Mouse (Mus musculus): ENCODE results near the gene Ubc.

The Ubc gene

DNA sequence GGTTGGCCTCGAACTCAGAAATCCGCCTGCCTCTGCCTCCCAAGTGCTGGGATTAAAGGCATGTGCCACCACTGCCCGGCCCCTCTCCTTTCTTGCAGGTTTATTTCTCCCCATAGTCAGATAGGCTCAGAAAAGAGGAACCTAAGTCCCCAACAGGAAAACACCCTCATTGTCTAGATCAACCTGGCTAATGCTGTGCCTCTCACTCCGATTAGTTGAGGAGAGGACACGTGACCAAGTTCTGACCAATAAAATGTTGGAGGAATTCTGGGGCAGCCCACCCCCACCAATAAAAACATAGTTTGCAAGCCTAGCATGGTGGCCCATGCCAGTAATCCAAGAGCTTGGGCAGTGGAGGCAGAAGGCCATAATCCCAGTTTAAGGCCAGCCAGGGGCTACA, 38.1 kb downstream of the Ubc start:
- peak; percentile 43 to 58 for DNase-seq (ENCODE audit: low spot score in 2 of 2)

DNA sequence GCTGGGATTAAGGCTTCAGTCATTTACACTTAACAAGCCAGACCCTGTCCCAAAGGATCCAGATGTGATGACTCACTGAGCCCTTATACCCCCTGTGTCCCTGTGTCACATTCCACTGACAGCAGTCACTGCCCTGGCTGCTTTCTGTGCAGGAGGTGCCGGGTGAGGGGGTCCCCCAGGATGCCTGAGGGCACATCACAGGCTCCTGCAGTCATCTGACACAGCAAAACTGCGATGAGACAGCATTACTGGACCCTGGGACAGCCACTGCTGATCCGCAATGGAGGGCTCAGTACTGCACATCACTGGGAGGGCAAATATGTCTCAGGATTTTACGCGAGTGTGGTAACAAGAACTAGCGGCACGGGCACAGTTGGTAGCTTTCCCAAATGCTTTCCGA, 38.9 kb downstream of the Ubc start:
- DNase-seq (ENCODE audit: low spot score in 2 of 2), result no peak

- no peak for DNase-seq (ENCODE audit: low spot score in 2 of 2)
Observed at GRCm38 (mm10) chr5:125349391-125349790, 40.6 kb downstream of the Ubc start.

DNA sequence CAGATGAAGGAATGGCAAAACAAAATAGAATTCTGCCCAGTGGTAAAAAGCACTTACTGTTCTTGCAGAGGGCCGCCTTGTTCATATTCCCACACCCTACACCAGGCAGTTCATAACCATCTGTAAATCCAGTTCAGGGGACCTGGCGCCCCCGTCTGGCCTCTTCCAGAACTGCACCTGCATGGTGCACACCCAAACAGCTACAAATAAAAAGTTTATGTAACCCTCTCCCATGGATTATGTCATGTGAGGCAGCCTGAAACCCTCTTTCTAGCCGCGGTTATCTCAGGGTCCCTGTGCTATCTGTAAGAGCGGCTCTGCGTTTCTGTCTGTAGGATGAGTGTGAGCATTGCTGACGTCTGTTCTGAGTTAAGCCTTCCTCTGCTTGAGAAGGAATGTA, 41.5 kb downstream of the Ubc start:
- DNase-seq (ENCODE audit: low spot score in 2 of 2), result peak in 1 of 2 experiments; percentile 50

GRCm38 (mm10) chr5:125348067-125348466, 41.9 kb downstream of the Ubc start:
- no peak for DNase-seq (ENCODE audit: low spot score in 2 of 2)

- no peak for DNase-seq (ENCODE audit: low spot score in 2 of 2)
Observed at GRCm38 (mm10) chr5:125344296-125344695, 45.7 kb downstream of the Ubc start.

DNA sequence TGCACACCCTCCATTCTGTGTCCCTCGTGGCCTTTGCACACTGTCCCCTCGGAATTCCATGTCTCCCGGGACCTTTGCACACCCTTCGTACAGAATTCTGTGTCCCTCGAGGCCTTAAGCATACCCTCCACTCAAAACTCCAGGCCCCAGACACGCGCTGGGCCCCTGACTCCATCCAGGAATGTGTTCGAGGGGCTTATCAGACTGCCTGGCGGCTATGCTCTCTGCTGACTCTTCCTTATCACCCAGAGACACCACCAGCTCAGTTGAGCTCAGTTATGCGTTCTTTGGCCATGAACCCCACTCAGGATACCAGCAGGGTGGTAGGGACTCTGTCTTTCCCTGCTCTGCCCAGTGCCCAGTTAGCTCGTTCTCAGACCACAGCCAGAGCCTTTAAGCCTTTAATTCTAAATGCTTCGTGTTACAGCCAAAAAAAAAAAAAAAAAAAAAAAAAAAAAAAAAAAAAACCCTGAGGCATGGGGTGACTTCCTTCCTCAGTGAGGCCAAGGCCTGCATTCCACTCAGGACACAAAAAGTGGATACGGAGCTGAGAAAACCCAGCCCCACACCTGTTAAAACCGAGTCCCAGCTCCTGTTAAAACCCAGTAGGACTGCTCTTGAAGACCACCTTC, 48.4 kb downstream of the Ubc start:
- peak in 1 of 2 experiments; percentile 37 for DNase-seq (ENCODE audit: low spot score in 2 of 2)

- peak; percentile 85 to 87 for DNase-seq (ENCODE audit: low spot score in 2 of 2)
Observed at GRCm38 (mm10) chr5:125340547-125341262, 49.3 kb downstream of the Ubc start, which contains the start of gene Scarb1. Scarb1 (minus strand) TSS chr5:125341094.

- DNase-seq (ENCODE audit: low spot score in 2 of 2), result no peak
Observed at GRCm38 (mm10) chr5:125339851-125340531, 50.0 kb downstream of the Ubc start.

GRCm38 (mm10) chr5:125339108-125339751, 50.8 kb downstream of the Ubc start:
- DNase-seq (ENCODE audit: low spot score in 2 of 2), result peak in 1 of 2 experiments; percentile 51

DNA sequence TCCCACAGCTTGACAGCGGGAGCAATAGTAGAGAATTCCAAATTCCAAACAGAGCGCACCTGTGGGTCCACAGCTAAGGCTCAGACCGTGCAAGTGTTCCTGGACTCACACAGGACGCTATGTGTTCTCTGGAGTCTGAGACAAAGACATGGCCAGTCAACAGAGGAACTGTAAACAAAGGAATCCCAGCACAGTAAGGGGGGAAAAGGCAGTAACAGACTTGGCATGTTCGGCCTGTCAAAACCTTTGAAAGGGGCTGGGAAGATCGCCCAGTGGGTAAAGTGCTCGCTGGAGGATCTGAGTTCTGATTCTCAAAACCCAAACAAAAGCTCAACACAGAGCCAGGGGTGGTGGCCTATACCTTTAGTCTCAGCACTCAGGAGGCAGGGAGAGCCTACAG, 52.5 kb downstream of the Ubc start:
- no peak for DNase-seq (ENCODE audit: low spot score in 2 of 2)

- no peak for DNase-seq (ENCODE audit: low spot score in 2 of 2)
Observed at GRCm38 (mm10) chr5:125337012-125337411, 53.0 kb downstream of the Ubc start.
